Comparison of ENCODE assay signal across 8 mouse cellular contexts in the genomic region with DNA sequence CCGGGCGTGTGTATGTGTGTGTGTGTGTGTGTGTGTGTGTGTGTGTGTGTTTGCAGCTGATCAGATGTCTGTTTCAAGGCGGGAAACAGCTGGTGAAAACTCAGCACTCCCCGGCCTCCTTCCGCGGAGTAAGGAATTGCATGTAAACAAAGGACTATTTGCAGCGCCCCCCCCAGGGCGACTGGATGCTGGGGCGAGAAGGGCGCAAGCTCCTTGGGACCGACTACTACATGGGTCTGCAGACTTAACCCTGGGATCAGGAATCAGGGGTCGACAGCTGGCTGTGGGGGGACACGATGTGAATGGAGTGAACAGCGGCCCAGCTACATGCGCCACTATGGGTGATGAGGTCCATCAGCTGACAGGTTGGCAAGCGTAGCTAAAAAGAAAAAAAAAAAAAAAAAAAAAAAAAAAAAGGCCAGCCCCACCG. TPM values are rescaled to one million over a fixed set of nuclear protein-coding genes. Genes with fewer than 3 reads are reported as not detected.
DNase-seq lines count a peak whose midpoint lies in the region; ATAC-seq lines count a peak whose summit lies in the region.

A gene (minus strand): TSS at position 140 of the 430 bp plus-strand sequence.

- ATAC-seq in megakaryocyte, adult 5-6 weeks (ENCODE audit: poor library complexity, severe bottlenecking): peak; percentile 43

- DNase-seq in ZHBTc4 (ENCODE audit: low read depth, low spot score): peak; percentile 96
- peak; percentile 65 to 80 for DNase-seq in cerebellum, postnatal 4 days (ENCODE audit: low spot score in 2 of 2)
- DNase-seq in gastrocnemius, adult 8-10 months (ENCODE audit: low spot score in 2 of 2): peak; percentile 86 to 90
- DNase-seq in induced T-regulatory cell, adult 2 months (ENCODE audit: low read depth): peak; percentile 90
- peak; percentile 80 to 85 for DNase-seq in left cerebral cortex, adult 8-10 months (ENCODE audit: low spot score in 2 of 2)
- DNase-seq in right cerebral cortex, adult 2 months (ENCODE audit: low spot score in 2 of 2): peak; percentile 77 to 87
- DNase-seq in urinary bladder, postnatal 10 days (ENCODE audit: low spot score): peak; percentile 51

RNA-seq across cellular contexts. Expression of the gene that starts here (rescaled TPM):
- total RNA-seq in gastrocnemius, adult 8-10 months (2022): 1 to 10 TPM; 3.2 to 5.5 (median 3.7) TPM
- 1 to 10 TPM; 5.5 to 8.1 (median 6.9) TPM for total RNA-seq in left cerebral cortex, adult 8-10 months (2022)
- total RNA-seq in megakaryocyte, adult 5-6 weeks (2015): 10.1 and 11.1 TPM in 2 replicates
- total RNA-seq in megakaryocyte, adult 5-6 weeks (2017): 12.6 and 12.8 TPM in 2 replicates

Comparison
In these comparisons a context has a peak if more than half of its experiments do, and no peak if none do; other contexts are left out.
1. Peak in every context shown above with its lines: DNase-seq and ATAC-seq.